Mouse (Mus musculus) kidney, postnatal 25 days (tissue): ENCODE measurements at regions not wholly inside any gene's neighbourhood (a gene's known extent, or its start where the extent isn't known, plus 50 kb on each side); places are given as distances from the start of the nearest gene placed in this dataset.
A peak's percentile ranks its signal among the peaks of the same experiment; 100 is the strongest.

Source experiments
- DNase-seq, 2 experiments: peaks; one replicate each; pipeline ENCODE4 v3.0.0; 2021; ENCODE audit warnings: mixed read lengths in 2 of 2

DNA sequence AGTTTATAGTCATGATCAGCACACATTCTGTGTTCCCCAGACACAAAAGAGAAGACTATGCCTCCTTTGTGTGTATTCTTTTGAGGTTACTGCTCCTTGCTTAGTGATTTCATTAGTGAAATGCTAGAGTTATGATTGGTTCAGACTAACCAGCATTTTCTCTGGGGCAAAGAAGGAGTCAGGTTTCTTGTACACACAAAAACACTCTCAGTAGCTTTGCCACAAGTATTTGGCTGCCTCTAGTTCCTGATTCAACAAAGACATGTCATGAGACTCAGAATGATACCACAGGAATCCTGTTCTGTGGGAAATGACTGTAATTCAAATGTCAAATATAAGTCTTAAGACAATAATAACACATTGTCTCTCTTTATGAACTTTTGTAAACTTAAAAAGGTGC lies 86.9 kb downstream of the Alx1 start:
- no peak for DNase-seq

DNA sequence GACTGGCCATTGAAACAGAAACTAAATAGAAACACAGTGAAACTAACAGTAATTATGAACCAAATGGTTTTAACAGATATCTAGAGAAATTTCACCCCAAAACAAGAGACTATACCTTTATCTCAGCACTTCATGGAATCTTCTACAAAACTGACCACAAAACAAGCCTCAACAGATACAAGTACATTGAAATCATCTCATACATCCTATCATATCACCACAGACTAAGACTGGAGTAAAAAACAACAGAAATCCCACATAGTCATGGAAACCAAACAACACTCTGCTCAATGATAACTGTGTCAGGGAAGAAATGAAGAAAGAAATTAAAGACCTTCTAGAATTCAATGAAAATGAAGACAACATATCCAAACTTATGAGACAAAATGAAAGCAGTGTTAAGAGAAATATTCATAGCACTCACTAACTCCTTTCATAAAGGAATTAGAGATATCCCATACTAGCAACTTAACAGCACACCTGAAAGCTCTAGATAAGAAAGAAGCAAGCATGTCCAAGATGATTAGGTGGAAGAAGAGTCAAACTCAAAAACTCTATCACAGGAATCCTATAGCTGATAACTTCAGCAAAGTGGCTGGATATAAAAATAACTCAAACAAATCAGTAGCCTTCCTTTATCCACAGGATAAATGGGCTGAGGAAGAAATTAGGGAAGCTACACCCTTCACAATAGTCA lies 89.0 kb downstream of the Alx1 start:
- no peak for DNase-seq

DNA sequence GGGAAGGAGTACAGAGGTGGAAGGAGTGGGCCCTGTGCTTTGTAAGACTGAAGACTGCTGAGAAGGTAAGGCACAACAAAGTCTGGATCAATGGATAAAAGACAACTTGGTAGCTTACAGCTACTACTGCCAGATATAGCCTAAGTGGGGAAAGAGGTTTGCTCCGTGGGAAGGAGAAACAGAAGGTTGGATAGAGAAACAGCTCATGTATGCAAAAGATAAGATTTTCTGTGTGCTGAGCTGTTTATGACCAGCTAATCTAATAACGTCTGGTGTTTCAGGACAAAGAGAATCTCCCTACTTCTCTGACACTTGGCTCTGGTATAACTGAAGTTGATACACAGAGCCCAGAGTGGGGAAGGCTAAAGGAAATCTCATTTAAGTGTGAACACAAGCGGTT lies 98.6 kb downstream of the Alx1 start:
- no peak for DNase-seq

DNA sequence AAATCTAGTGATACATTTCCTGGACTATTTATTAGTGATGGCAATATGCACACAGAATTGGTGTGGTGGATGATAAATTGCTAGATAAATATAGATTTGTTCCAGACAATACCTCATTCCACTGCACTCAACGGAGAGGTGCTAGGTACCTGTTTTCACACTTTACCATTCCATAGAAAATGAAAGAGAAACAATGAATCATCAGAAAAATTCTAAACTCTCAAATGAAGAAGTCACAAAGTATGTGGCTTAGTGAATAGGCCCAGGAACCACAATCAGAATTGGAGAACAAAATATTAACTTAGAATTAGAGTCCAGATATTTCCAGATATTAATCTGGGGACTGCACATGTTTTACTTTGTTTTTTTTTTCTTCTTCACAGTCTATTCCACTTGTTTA lies 101.4 kb downstream of the Alx1 start:
- DNase-seq, result no peak

DNA sequence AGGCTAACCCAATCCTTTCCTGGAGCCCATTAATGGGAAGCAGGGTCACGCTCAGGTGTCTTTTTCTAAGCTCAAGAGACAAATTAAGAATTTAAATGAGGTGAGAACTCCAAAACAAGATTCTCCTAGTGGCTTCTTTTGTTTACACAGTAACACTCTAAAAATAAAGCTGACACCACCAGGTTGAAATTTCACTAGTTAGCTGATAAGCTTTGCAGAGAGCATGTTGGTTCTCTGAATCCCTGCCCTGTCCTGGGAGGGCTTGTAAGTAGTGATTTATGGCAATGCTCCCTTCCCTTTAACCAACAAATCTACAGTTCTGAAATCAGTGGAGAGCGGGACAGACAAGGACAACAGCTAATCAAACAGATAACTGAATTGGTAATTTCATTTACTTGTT lies 132.6 kb downstream of the Alx1 start:
- no peak for DNase-seq

DNA sequence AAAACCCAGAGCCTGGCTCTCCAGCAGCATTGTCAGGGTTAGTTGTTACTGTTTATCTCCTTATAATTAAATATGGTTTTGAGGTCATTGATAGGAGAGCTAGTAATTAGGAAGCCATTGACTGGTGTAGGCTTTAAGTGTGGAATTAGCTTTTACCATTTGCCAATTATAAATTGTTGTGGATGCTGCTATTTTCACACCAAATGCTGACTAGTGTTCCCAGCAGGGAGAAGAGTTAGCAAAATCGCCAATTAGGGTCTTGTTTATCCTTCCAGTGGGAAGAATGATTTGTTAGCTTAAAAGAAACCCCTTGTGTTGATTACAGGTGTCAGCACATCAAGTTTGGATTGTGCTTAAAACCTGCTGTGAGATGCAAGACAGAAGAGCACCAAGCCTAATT lies 134.1 kb downstream of the Alx1 start:
- no peak for DNase-seq

DNA sequence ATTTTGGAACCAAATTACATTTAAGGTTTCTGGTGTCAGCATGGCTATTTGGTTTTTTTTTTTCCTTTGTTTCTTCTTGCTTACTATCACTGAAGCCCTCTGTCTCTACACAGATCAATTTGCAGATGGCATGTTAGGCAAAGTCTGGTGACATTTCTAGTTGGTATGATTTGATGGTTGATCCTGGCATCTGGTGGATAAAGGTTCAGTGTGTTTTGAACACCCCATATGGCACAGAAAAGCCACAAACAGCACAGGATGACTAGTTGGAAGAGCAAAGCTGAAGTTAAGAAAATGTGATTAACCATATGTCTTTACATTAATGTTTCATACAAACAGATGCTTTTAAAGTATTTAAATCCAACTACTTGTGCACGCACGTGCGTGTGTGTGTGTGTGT lies 137.6 kb downstream of the Alx1 start:
- no peak for DNase-seq

DNA sequence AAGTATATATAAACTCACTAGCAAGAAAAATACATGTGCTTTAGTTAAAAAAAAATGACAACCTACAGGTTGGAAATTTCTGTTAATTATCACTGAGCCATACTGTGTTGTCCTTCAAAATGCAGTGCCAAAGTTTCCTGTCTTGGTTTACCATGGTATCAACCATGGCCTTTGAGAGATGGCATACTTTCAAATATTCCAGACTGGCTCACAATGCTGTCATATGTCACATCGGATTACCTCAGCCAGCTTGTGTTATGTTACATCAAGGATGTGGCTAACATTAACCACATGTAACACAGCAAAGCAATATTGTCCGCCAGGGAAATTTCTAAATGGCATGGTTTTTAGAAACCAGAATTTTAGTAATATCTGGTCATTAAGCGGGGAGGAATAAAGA lies 140.3 kb downstream of the Alx1 start:
- no peak for DNase-seq

DNA sequence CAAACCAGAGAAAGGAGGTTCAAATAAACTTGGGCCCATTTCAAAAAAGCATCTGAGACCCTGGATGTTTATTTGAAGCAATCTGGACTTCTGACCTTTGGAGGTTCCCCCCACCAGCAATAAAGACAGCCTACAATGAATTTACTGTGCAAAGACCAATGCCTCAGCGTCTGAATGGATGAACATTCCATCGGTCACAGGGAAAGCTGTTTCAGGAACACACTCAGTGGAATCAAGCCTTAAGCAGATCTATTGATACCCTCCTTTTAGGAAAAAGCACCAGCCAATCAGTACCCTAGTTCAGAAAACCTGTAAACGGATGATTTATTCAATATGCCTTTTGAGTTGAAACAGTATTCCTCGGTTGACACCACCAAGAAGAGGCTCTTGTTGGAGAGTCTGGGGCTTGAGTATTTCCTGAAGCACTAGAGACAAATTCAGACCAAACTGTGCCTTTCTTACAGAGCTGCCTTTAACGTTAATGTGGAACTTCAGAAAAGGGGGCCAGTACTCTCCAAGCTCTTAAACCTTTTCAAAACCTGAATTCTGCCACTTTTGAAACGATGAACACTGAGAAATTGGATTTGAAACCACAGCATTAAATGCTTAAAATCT lies 148.1 kb downstream of the Alx1 start:
- no peak for DNase-seq

DNA sequence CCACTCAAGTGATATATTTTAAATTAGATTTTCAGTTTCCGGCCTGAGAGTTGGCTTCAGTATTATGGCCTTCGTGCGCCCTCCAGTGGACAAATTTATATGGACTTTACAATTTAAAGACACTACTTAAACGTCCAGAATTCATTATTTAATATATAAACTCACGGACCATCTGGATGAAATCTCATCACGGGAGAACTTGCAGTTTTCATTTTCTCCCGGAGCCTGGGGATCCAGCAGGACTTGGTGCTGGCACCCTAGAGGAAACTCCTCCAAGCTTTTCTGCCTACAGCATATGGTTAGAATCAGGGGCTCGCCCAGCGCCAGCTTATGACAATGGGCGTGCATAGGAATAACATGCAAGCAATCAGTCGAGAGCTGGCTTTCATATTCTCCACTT lies 152.0 kb downstream of the Alx1 start:
- peak in 1 of 2 experiments; percentile 47 for DNase-seq

DNA sequence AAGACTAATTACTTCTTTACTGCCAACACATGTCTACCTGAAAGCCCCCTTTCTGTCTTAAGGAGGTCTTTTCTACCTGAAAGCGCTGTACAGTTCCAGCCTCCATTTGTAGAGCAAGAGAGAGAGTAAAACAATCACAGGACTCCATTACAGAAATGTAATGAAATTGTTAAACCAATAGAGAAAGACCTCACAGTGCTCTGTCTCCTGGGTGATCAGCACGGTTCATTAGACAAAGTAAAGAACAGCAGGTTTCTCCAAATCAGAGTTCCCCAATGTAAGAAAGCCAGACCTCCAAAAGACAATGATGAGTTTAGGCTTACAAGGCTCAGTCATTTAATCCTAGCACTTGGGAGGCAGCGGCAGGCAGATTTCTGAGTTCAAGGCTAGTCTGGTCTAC lies 153.1 kb downstream of the Alx1 start:
- no peak for DNase-seq

DNA sequence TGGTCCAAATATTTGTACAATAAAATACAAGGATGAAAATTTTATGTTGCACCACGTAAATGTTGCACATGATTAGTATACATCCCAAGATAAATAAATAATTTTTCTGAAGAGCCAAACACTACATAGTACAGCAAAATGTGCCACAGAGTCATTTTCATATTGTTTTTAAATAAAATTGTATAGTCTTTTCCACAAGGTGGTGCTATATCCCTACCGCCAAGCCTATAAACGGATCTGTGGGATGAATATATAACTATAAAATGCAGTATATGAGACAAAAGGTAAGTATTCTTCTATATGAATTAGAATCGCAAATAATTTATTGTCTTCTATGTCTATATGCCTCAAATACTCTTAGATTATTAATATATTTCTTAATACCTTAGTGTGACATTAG lies 163.1 kb downstream of the Alx1 start:
- no peak for DNase-seq

DNA sequence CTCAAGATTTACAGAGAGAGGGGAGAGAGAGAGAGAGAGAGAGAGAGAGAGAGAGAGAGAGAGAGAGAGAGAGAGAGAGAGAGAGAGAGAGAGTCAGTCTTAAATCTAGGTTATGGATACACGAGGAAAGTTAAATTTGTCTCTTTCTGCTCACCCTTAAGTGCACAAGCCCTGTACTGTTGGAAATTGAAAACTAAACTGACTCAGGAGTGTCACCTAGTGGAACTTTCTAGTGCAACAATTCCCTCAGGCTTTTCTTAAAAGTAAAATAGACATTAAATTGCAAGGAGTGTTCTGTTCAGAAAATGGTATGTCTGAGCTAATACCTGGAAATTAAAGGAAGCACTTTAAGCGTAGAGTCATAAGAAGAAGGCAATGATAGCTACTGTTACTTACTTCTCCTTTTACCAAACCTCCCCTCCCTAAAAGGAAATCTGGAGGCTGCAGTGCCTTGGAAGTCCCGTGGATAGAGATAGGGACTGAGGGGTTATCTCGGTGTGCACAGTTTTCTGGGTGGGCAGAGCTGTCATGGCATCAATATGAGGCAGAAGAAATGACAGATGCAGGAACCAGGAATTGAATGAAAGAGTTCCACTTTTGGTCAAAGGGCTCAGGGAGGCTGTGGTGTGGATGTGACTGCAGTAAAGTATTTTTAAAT lies 193.3 kb downstream of the Alx1 start:
- no peak for DNase-seq

DNA sequence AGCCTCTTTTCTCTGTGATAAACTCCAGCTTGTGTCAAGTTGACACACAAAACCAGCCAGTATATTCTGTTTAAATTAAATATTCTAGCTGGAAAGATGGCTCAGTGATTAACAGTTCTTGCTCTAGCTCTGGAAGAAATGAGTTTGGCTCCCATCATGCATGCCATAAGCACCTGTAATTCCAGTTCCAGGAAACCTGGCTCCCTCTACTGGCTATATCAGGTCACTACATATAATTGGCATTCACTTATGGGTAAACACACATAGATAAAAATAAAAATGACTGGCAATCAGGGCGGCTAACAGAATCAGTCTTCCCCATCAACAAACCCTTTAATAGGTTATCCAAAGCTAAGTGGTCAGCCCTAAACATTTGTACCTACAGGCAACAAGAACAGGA lies 194.2 kb downstream of the Alx1 start:
- no peak for DNase-seq

DNA sequence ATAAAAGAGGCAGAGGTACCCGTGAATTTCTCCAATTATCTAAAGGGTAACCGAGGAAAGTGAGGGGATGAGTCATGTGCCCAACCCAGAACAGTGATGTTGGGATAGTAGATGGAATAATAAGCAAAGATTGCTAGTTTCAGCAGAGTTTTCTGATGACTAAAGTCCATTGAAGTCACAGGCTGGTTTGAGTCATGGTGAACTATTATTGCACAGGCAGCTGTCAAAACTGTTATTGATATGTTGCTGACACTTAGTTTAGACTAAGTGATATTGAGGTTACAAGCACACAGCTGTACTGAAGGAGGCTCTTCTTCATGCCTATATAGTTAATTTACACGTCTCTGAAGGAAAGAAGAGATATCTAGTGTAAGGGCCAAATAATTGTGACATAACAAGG lies 200.4 kb downstream of the Alx1 start:
- DNase-seq, result no peak

DNA sequence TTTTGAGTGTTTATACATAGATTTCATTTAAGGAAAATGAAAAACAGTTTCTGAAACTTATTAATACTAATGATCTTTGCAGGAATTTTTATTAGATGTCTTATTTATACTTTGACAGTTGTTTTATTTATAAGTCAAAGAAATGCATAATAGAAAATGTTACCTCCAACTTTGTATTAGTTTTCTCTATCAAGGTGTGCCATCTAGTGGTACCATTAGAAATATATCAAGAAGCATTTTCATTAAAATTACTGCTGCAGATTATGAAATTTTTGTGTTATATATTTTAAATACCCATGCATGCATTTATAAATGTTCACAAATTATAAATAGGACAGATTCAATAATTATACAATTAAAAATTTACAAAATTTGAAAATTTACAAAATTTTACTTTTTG lies 206.6 kb downstream of the Alx1 start:
- no peak for DNase-seq

DNA sequence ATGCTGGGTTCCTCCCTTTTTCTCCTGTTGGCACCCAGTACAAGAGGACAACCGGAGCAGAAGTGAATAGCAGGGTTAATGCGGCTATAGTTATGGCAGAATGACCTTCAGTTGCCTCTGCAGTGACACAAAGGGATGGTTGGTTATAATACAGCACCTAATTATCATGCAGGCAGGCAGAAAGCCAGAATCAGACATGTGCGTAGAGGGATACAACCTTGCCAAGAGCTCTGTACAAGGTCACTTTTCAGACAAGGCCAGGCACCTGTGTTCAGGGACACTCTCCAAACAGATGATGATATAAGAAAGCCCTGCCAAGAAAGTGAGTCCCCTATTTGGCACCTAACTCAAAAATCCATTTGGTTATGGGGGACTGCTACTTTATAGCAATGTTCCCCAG lies 228.6 kb downstream of the Alx1 start:
- no peak for DNase-seq

DNA sequence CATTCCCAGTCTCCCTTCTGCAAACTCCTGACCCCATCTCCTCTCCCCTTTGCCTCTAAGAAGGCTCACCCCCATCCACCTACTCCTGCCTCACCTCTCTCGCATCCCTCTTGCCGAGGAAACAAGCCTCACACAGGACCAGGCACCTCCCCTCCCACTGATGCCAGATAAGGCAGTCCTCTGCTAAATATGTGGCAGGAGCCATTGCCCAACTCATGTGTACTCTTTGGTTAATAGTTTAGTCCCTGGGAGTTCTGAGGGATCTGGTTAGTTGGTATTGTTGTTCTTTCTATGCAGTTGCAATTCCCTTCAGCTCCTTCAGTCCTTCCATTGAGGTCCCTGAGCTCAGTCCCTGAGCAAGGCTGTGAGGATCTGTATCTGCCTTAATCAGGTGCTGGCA lies 250.8 kb downstream of the Alx1 start:
- DNase-seq, result no peak

DNA sequence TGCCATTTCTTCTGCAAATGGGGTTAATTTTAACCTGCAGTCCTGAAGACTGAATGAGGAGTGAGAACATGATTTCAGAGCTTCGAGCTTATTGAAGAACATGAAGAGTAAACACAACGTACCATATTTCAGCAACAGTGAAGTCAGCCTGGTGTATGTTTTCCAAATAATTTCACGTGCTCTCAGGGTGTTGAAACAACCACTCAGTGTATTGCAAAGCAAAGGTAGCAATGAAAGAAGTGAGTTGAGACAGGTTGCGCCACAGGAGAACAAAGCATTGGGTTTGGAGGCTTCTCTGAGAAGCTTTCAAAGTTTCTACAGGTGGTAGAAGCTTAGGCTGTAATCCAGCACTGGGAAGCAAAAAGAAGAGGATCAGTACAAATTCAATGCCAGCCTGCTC lies 251.7 kb downstream of the Rassf9 start:
- DNase-seq, result no peak

DNA sequence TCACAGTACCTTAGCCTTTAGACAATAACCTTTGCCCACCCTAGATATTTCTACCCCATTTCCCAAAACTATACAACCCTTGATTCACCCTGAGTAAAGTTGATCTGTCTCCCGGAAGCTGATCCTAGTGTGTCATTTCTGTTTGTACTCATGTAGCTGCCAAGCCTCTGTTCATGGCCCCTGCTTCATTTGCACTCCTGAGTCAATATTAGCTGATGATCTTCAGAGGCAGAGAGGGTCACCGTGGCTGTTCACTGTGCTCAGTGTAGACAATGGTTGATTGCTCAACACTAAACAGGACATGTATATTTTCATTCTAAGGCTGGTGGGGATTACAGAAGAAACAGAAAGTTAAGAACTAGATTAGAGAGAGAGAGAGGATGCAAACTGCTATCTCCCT lies 250.4 kb downstream of the Rassf9 start:
- DNase-seq, result no peak

DNA sequence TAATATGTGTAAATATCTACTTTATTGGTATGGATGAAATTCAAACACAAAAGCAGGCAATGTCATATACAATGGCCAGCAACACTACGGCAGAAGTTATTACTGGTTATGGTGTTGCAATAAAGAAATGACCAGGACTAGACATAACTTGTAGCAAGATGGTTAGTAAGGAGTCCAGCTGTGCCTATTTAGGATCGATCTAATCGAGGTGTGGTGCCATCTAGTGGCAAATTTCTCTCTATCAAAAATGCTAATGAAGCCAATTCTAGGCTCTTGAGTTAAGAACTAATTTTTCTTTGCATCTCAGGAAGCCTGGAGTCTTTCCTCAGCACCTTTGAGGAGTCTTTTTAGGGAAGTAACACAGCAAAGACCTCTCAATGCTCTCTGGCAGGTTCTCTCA lies 223.2 kb downstream of the Rassf9 start:
- DNase-seq, result peak; percentile 43 to 76

DNA sequence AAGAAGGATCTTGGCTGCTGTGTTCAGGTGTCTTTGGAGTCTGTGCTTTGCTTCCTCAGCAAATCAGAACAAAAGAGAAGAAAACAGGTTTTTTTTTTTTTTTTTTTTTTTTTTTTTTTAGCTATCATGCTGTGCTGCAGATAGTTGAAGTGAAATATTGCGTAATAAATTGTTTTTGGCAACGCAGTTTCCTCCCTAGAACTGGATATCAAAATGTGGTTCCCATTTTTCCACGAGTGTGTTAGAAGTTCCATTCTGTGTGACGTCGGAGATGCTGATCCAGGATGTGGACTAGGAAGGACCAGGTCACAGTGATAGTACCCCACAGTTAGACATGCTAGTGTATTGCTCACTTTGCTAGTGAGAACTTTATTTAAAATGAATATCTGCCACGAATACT lies 220.4 kb downstream of the Rassf9 start:
- peak in 1 of 2 experiments; percentile 5 for DNase-seq

DNA sequence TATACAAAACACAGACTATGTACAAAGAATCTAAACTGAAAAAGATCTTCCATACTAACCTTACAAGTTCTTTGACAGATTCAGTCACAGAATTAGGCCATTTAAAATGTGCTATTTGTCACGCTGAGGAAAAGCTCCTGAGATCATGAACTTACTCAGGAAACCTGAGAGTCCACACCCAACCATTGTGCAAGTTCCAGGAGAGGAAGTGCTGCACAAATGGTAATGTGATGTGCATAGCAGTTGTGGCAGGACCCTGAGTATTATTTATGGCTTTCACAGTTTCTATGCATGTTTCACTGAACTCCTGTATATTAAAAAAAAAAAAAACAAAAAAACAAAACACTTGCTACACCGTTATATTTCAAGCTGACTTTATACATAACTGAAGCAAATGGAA lies 200.2 kb downstream of the Rassf9 start:
- DNase-seq, result peak; percentile 25 to 65

DNA sequence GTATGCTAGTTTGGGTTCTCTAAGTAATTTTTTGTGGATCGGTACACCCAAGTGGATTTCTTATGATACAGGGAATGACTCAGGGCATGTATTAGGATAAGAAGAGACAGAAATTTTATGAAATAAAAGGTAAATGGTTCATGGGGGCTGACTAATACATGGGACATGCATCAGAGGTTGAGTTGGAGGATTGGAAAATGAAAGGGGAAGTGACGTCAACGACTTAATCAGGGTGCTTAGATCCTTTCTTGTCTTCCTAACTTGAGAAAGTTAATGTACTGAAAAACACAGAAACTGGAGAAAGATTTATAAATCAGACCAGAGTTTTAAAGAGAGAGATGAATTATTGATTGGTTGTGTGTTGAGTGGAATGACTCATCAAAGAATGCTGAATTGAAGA lies 193.8 kb downstream of the Rassf9 start:
- no peak for DNase-seq

DNA sequence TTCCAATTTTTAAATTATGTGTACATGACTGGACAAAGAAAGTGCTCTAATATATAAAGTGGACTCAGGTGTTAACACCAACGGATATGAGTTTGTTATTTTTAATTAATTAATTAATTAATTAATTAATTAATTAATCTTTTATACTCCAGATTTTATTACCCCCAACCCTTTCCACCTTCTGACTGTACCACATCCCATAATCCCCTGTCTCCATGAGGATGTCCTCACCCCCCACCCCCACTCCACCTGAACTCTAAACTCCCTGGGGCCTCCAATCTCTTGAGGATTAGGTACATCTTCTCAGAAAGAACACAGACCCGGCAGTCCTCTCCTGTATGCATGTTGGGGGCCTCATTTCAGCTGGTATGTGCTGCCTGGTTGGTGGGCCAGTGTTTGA lies 182.8 kb downstream of the Rassf9 start:
- DNase-seq, result no peak
